Mouse (Mus musculus): ENCODE data around the gene Polr3gl. TPM values are rescaled to one million over a fixed set of nuclear protein-coding genes. Genes with fewer than 3 reads are reported as not detected.
"Not testable (repeated sequence)": the region's sequence is repeated elsewhere in the genome, so short reads cannot be mapped to it uniquely, and the experiment has no call there.

The Polr3gl gene
- polyA plus RNA-seq (2016; fragmentation: Nextera tagmentation; extraction: Ambion mirVana) = 37.1 and 37.2 TPM in 2 replicates

GRCm38 (mm10) chr3:96593790-96594560 lies at the start of gene Polr3gl:
Gene Polr3gl, minus strand, starts transcription at chr3:96594181.
- under 1% methylated on average over 38 of the region's 38 CpGs for WGBS
- peak within 1 kb of the TSS; percentile 91 for H3K27ac ChIP-seq
- H3K4me1 ChIP-seq = peaks cover 48% of the 10 kb centered on the region
- peak; percentile 97 for DNase-seq (ENCODE audit: low spot score)
- H3K4me3 ChIP-seq = peak within 1 kb of the TSS; percentile 76
- H3K27me3 ChIP-seq (ENCODE audit: insufficient read depth, poor library complexity, severe bottlenecking) = peaks cover 20% of the 10 kb centered on the region
- no peaks in the 10 kb centered on the region for H3K9me3 ChIP-seq
- peaks cover 8% of the 10 kb centered on the region for H3K36me3 ChIP-seq

GRCm38 (mm10) chr3:96639219-96639618 lies 45.2 kb upstream of the Polr3gl start:
- H3K4me3 ChIP-seq = no peak overlapping the region
- no peaks in the 10 kb centered on the region for H3K27me3 ChIP-seq (ENCODE audit: insufficient read depth, poor library complexity, severe bottlenecking)
- WGBS = 82% methylated on average over 1 of the region's 1 CpGs
- H3K9me3 ChIP-seq = no peaks in the 10 kb centered on the region
- DNase-seq (ENCODE audit: low spot score) = no peak
- H3K36me3 ChIP-seq = peaks cover 50% of the 10 kb centered on the region
- H3K4me1 ChIP-seq = peaks cover 26% of the 10 kb centered on the region
- H3K27ac ChIP-seq = no peak overlapping the region

GRCm38 (mm10) chr3:96636448-96636847 lies 42.5 kb upstream of the Polr3gl start:
- peaks cover 56% of the 10 kb centered on the region for H3K36me3 ChIP-seq
- peak overlapping the region; percentile 98 for H3K4me3 ChIP-seq
- 70% methylated on average over 11 of the region's 11 CpGs for WGBS
- DNase-seq (ENCODE audit: low spot score) = no peak
- H3K27ac ChIP-seq = peak overlapping the region; percentile 98; the same call in 1 of the 2 replicates
- H3K9me3 ChIP-seq = no peaks in the 10 kb centered on the region
- peaks cover 26% of the 10 kb centered on the region for H3K4me1 ChIP-seq
- H3K27me3 ChIP-seq (ENCODE audit: insufficient read depth, poor library complexity, severe bottlenecking) = no peaks in the 10 kb centered on the region

GRCm38 (mm10) chr3:96635906-96636305 lies 41.9 kb upstream of the Polr3gl start:
- H3K4me1 ChIP-seq = peaks cover 29% of the 10 kb centered on the region
- H3K9me3 ChIP-seq = no peaks in the 10 kb centered on the region
- peak overlapping the region; percentile 98 for H3K27ac ChIP-seq
- no peak for DNase-seq (ENCODE audit: low spot score)
- 8% methylated on average over 15 of the region's 15 CpGs for WGBS
- H3K4me3 ChIP-seq = peak overlapping the region; percentile 98
- H3K36me3 ChIP-seq = peaks cover 57% of the 10 kb centered on the region
- H3K27me3 ChIP-seq (ENCODE audit: insufficient read depth, poor library complexity, severe bottlenecking) = no peaks in the 10 kb centered on the region

- Histone ChIP-seq H3K27me3 (ENCODE audit: insufficient read depth, poor library complexity, severe bottlenecking) (no peaks in the 10 kb centered on the region), H3K27ac (peak within 1 kb of the TSS; percentile 98), H3K36me3 (peaks cover 54% of the 10 kb centered on the region), H3K4me3 (peak within 1 kb of the TSS; percentile 98), H3K4me1 (peaks cover 33% of the 10 kb centered on the region), H3K9me3 (no peaks in the 10 kb centered on the region)
- peak; percentile 94 for DNase-seq (ENCODE audit: low spot score)
- WGBS = 2% methylated on average over 60 of the region's 60 CpGs
Observed at GRCm38 (mm10) chr3:96634928-96635879, 41.2 kb upstream of the Polr3gl start, which contains the start of the genes Pex11b and Gm42957. Gene Pex11b, plus strand, starts transcription at chr3:96635376. Gene Gm42957, plus strand, starts transcription at chr3:96635474.

GRCm38 (mm10) chr3:96634015-96634414 lies 40.0 kb upstream of the Polr3gl start:
- Histone ChIP-seq H3K27ac (no peak overlapping the region), H3K4me3 (no peak overlapping the region; the same call in 1 of the 2 replicates), H3K9me3 (no peaks in the 10 kb centered on the region), H3K4me1 (peaks cover 35% of the 10 kb centered on the region), H3K27me3 (ENCODE audit: insufficient read depth, poor library complexity, severe bottlenecking) (no peaks in the 10 kb centered on the region), H3K36me3 (peaks cover 43% of the 10 kb centered on the region)
- DNase-seq (ENCODE audit: low spot score) = no peak
- WGBS = 51% methylated on average over 1 of the region's 1 CpGs

GRCm38 (mm10) chr3:96632058-96632457 lies 38.1 kb upstream of the Polr3gl start:
- H3K9me3 ChIP-seq = no peaks in the 10 kb centered on the region
- H3K4me3 ChIP-seq = no peak overlapping the region
- H3K27ac ChIP-seq = no peak overlapping the region
- peaks cover 33% of the 10 kb centered on the region for H3K36me3 ChIP-seq
- no peak for DNase-seq (ENCODE audit: low spot score)
- H3K4me1 ChIP-seq = peaks cover 34% of the 10 kb centered on the region
- H3K27me3 ChIP-seq (ENCODE audit: insufficient read depth, poor library complexity, severe bottlenecking) = no peaks in the 10 kb centered on the region

- Histone ChIP-seq H3K4me1 (peaks cover 14% of the 10 kb centered on the region), H3K36me3 (peaks cover 44% of the 10 kb centered on the region), H3K9me3 (no peaks in the 10 kb centered on the region)
Observed at GRCm38 (mm10) chr3:96629729-96630600, 36.0 kb upstream of the Polr3gl start, which contains the start of gene Rbm8a. Gene Rbm8a, plus strand, starts transcription at chr3:96629933.

GRCm38 (mm10) chr3:96623201-96623600 lies 29.2 kb upstream of the Polr3gl start:
- H3K4me3 ChIP-seq = no peak overlapping the region
- 91% methylated on average over 4 of the region's 4 CpGs for whole genome bisulfite sequencing
- no peaks in the 10 kb centered on the region for H3K4me1 ChIP-seq
- DNase-seq (ENCODE audit: low spot score) = no peak
- H3K36me3 ChIP-seq = peaks cover 79% of the 10 kb centered on the region
- no peaks in the 10 kb centered on the region for H3K9me3 ChIP-seq
- no peaks in the 10 kb centered on the region for H3K27me3 ChIP-seq (ENCODE audit: insufficient read depth, poor library complexity, severe bottlenecking)
- H3K27ac ChIP-seq = no peak overlapping the region

More at GRCm38 (mm10) chr3:96629729-96630600, 36.0 kb upstream of the Polr3gl start, which contains the start of gene Rbm8a:
- Histone ChIP-seq H3K4me3 (peak within 1 kb of the TSS; percentile 78), H3K27me3 (ENCODE audit: insufficient read depth, poor library complexity, severe bottlenecking) (no peaks in the 10 kb centered on the region), H3K27ac (peak within 1 kb of the TSS; percentile 95)
- DNase-seq (ENCODE audit: low spot score) = peak; percentile 98
- 1% methylated on average over 48 of the region's 48 CpGs for WGBS

GRCm38 (mm10) chr3:96617941-96618340 lies 24.0 kb upstream of the Polr3gl start:
- Histone ChIP-seq H3K36me3 (peaks cover 79% of the 10 kb centered on the region), H3K27me3 (ENCODE audit: insufficient read depth, poor library complexity, severe bottlenecking) (no peaks in the 10 kb centered on the region), H3K4me1 (no peaks in the 10 kb centered on the region), H3K9me3 (no peaks in the 10 kb centered on the region), H3K27ac (no peak overlapping the region), H3K4me3 (no peak overlapping the region)
- WGBS = 93% methylated on average over 3 of the region's 3 CpGs
- DNase-seq (ENCODE audit: low spot score) = no peak

GRCm38 (mm10) chr3:96606618-96607017 lies 12.6 kb upstream of the Polr3gl start:
- Histone ChIP-seq H3K27ac (no peak overlapping the region), H3K36me3 (peaks cover 25% of the 10 kb centered on the region), H3K9me3 (no peaks in the 10 kb centered on the region), H3K27me3 (ENCODE audit: insufficient read depth, poor library complexity, severe bottlenecking) (no peaks in the 10 kb centered on the region), H3K4me1 (peaks cover 24% of the 10 kb centered on the region), H3K4me3 (no peak overlapping the region)
- DNase-seq (ENCODE audit: low spot score) = no peak
- 83% methylated on average over 4 of the region's 4 CpGs for WGBS

- Histone ChIP-seq H3K36me3 (peaks cover 25% of the 10 kb centered on the region), H3K4me1 (peaks cover 24% of the 10 kb centered on the region)
- H3K4me3 ChIP-seq; H3K27ac ChIP-seq; H3K27me3 ChIP-seq (ENCODE audit: insufficient read depth, poor library complexity, severe bottlenecking); H3K9me3 ChIP-seq; DNase-seq (ENCODE audit: low spot score): not testable (repeated sequence)
- 82% methylated on average over 4 of the region's 4 CpGs for WGBS
Observed at GRCm38 (mm10) chr3:96606007-96606406, 12.0 kb upstream of the Polr3gl start.

All from heart, embryonic 10.5 days (tissue).